ENCODE assay signal across 11 mouse cellular contexts in the genomic region with DNA sequence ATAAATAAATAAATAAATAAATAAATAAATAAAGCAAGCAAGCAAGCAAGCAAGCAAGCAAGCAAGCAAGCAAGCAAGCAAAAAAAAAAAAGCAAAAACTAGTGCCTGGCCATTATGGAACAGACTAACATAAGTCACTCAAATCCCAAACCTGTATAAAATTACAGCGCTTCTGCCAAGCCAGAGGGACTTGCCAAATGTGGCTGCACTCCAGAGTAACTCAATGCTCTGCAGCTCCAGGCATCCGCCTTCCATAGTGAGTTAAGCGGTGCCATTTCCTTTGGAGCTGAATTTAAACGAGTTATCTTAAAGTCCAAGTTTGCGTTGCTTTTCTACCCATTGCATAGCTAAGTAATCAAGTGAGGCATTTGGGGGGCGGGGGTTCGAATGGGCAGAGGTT.
DNase-seq lines count a peak whose midpoint lies in the region; ATAC-seq and TF ChIP-seq lines count a peak whose summit lies in the region.
"Had no signal": no experiment of that assay in that cellular context is flagged by ENCODE, and none has a peak within 500 bp of the region (broad histone marks: within the 10 kb centered on the region; RNA-seq: fewer than 3 reads in every experiment).

No protein-coding gene starts in this region.

- H3K27me3 ChIP-seq in forebrain, embryonic 14.5 days (replicated peaks; ENCODE audit: control insufficient read depth, insufficient read depth, low read length) = peaks cover 46% of the 10 kb centered on the region
- H3K27me3 ChIP-seq in forebrain, embryonic 10.5 days (ENCODE audit: poor library complexity, severe bottlenecking) = peaks cover 90% of the 10 kb centered on the region

- ATAC-seq in forebrain, embryonic 14.5 days = peak; percentile 52; the same call in 1 of the 2 replicates
- ATAC-seq: intestine, embryonic 16.5 days had no signal

- H3K27ac ChIP-seq in forebrain, embryonic 14.5 days (ENCODE audit: low read depth, low read length) = no peak overlapping the region
- no peak overlapping the region for H3K27ac ChIP-seq in forebrain, embryonic 10.5 days
- H3K27ac ChIP-seq in gastrocnemius, adult 2 months = no peak overlapping the region
- H3K27ac ChIP-seq: heart, adult 2 months had no signal

- TF ChIP-seq CTCF in gastrocnemius, adult 2 months (IDR thresholded peaks at IDR 0.05) = no peak

- H3K36me3 ChIP-seq in forebrain, embryonic 14.5 days (ENCODE audit: control insufficient read depth, insufficient read depth, low read length) = no peaks in the 10 kb centered on the region
- H3K36me3 ChIP-seq in forebrain, embryonic 10.5 days (replicated peaks) = no peaks in the 10 kb centered on the region

- H3K9me3 ChIP-seq in forebrain, embryonic 14.5 days (replicated peaks; ENCODE audit: control insufficient read depth, low read length) = no peaks in the 10 kb centered on the region
- H3K9me3 ChIP-seq in forebrain, embryonic 10.5 days = no peaks in the 10 kb centered on the region

- peak; percentile 78 for DNase-seq in forebrain, embryonic 14.5 days (ENCODE audit: low spot score)
- DNase-seq in forebrain, embryonic 10.5 days (ENCODE audit: extremely low spot score, low spot score) = no peak
- peak; percentile 15 for DNase-seq in retina, postnatal 1 day
- DNase-seq in retina, embryonic 14.5 days (ENCODE audit: low spot score) = no peak
- DNase-seq in gastrocnemius, adult 2 months = peak; percentile 81
- no peak for DNase-seq in urinary bladder, postnatal 25 days (ENCODE audit: low spot score)
- DNase-seq in B cell, adult 2 months = no peak
- DNase-seq: heart, adult 2 months; layer of hippocampus, postnatal 36 days; right cerebral cortex, adult 18-20 months had no signal

- H3K9ac ChIP-seq in forebrain, embryonic 14.5 days (ENCODE audit: low read length) = no peak overlapping the region

- 28% methylated on average over 7 of the region's 7 CpGs for WGBS in forebrain, embryonic 14.5 days
- WGBS in forebrain, embryonic 10.5 days = 65% methylated on average over 7 of the region's 7 CpGs

- no peak overlapping the region for H3K4me3 ChIP-seq in forebrain, embryonic 14.5 days (ENCODE audit: low read depth, low read length)
- no peak overlapping the region for H3K4me3 ChIP-seq in forebrain, embryonic 10.5 days
- no peak overlapping the region for H3K4me3 ChIP-seq in gastrocnemius, adult 2 months
- H3K4me3 ChIP-seq: heart, adult 2 months had no signal

- peaks cover 28% of the 10 kb centered on the region for H3K4me1 ChIP-seq in forebrain, embryonic 14.5 days (ENCODE audit: control insufficient read depth, insufficient read depth, low read length)
- peaks cover 37% of the 10 kb centered on the region for H3K4me1 ChIP-seq in forebrain, embryonic 10.5 days

- H3K4me2 ChIP-seq in forebrain, embryonic 14.5 days (ENCODE audit: low read length) = no peak overlapping the region

- intact Hi-C loops in gastrocnemius, adult 2 months (cut with DNase I) = no loop called here

Comparison
In these comparisons a context has a peak if more than half of its experiments do, and no peak if none do; other contexts are left out.
1. DNase-seq: peak in forebrain, embryonic 14.5 days (single experiment), retina, postnatal 1 day (single experiment) and gastrocnemius, adult 2 months (single experiment); none in forebrain, embryonic 10.5 days (single experiment), retina, embryonic 14.5 days (single experiment), urinary bladder, postnatal 25 days (single experiment) and B cell, adult 2 months (0 of 2).